Mouse (Mus musculus) cortical plate, adult 2 months (tissue): ENCODE measurements around the gene Olfr459.

ENCODE experiments used
- CTCF ChIP-seq: fragments of 200-500 bp; IDR thresholded peaks from 2 replicates; pipeline ENCODE4 v1.5.1; 2011; ENCODE audit warnings: mild to moderate bottlenecking, control low read depth, low read length; ENCODE audit not compliant: insufficient read depth; ENCODE audit errors: extremely low read depth
- POLR2A ChIP-seq: fragments of 200-500 bp; IDR thresholded peaks from 2 replicates; pipeline ENCODE4 v1.6.1; 2011; ENCODE audit warnings: mild to moderate bottlenecking, low read length, control low read depth; ENCODE audit not compliant: insufficient read depth; ENCODE audit errors: extremely low read depth

GRCm38 (mm10) chr6:41757199-41757598, 17.8 kb downstream of the Olfr459 start:
- TF ChIP-seq CTCF (no peak), POLR2A (no peak)
